Mouse (Mus musculus) heart, adult 2 months (tissue): ENCODE measurements at regions not wholly inside any gene's neighbourhood (a gene's known extent, or its start where the extent isn't known, plus 50 kb on each side); places are given as distances from the start of the nearest gene placed in this dataset.

Source experiments
- CTCF ChIP-seq: fragments of 200-600 bp; IDR thresholded peaks from 2 replicates; pipeline ENCODE4 v1.8.1; 2022; ENCODE audit warnings: antibody characterized with exemption, mild to moderate bottlenecking, moderate library complexity
- POLR2A ChIP-seq: fragments of 200-500 bp; IDR thresholded peaks from 2 replicates; pipeline ENCODE4 v1.6.1; 2011; ENCODE audit warnings: mild to moderate bottlenecking, low read depth, low read length, control low read depth; ENCODE audit not compliant: insufficient read depth

DNA sequence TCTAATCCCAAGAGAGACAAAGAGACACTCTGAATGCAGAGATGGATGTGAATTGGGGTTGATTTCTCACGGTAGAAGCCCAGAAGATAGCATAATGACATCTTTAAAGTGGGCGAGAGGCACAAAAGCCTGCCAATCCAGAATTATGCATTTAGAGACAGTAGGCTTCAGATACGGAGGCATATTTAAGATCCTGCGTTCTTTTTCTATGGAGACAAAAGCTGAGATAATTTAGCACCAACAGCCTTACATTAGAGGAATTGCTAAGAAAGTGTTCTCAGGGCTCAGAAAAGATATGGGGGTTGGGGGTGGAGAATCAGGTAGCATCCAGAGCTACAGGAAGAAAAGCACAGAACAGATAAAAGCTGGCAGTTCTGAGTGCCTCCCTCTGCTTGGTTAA lies 422.4 kb upstream of the Kcnab2 start:
- TF ChIP-seq POLR2A (no peak), CTCF (no peak)
